7 mouse cellular contexts compared by ENCODE assay signal in genomic region chr10:56369073-56369472, GRCm38 (mm10). TPM values are rescaled to one million over a fixed set of nuclear protein-coding genes. Genes with fewer than 3 reads are reported as not detected.
DNase-seq lines count a peak whose midpoint lies in the region; ATAC-seq lines count a peak whose summit lies in the region.

No protein-coding gene starts in this region.

- H3K36me3 ChIP-seq in intestine, embryonic 15.5 days = no peaks in the 10 kb centered on the region
- no peaks in the 10 kb centered on the region for H3K36me3 ChIP-seq in midbrain, embryonic 15.5 days (replicated peaks)
- no peaks in the 10 kb centered on the region for H3K36me3 ChIP-seq in splenic B cell, adult 2 months (ENCODE audit: control insufficient read depth, insufficient read depth, low read length, poor library complexity, severe bottlenecking)

- no peak overlapping the region for H3K27ac ChIP-seq in intestine, embryonic 15.5 days
- H3K27ac ChIP-seq in midbrain, embryonic 15.5 days = no peak overlapping the region

- 19% methylated on average over 7 of the region's 7 CpGs for WGBS in intestine, embryonic 15.5 days
- WGBS in midbrain, embryonic 15.5 days = 16% methylated on average over 7 of the region's 7 CpGs

- no peaks in the 10 kb centered on the region for H3K27me3 ChIP-seq in intestine, embryonic 15.5 days (replicated peaks)
- H3K27me3 ChIP-seq in midbrain, embryonic 15.5 days (replicated peaks) = no peaks in the 10 kb centered on the region
- no peaks in the 10 kb centered on the region for H3K27me3 ChIP-seq in splenic B cell, adult 2 months (ENCODE audit: control insufficient read depth, insufficient read depth, low read length, poor library complexity, severe bottlenecking)

- H3K4me2 ChIP-seq in intestine, embryonic 15.5 days (replicated peaks) = no peak overlapping the region
- H3K4me2 ChIP-seq in midbrain, embryonic 15.5 days = no peak overlapping the region

- H3K9me3 ChIP-seq in intestine, embryonic 15.5 days = no peaks in the 10 kb centered on the region
- H3K9me3 ChIP-seq in midbrain, embryonic 15.5 days = no peaks in the 10 kb centered on the region

- peak; percentile 63 to 91 for DNase-seq in adrenal gland, adult (ENCODE audit: inconsistent age in 2 of 2, low spot score in 1 of 2)
- DNase-seq in cerebellum, adult 9-11 months = peak; percentile 35
- DNase-seq in frontal cortex, postnatal 25 days (ENCODE audit: low spot score in 2 of 2) = peak; percentile 65 to 73
- DNase-seq in left cerebral cortex, postnatal 10 days (ENCODE audit: extremely low spot score in 1 of 2, low spot score in 2 of 2) = peak; percentile 59 to 74
- DNase-seq in splenic B cell, adult 2 months (ENCODE audit: low read depth, low spot score) = peak; percentile 39

- ATAC-seq in intestine, embryonic 15.5 days = 0 out of 2 replicates have a peak, but pooled peaks have one; percentile 56
- peak; percentile 68 for ATAC-seq in midbrain, embryonic 15.5 days (replicated peaks)

- H3K9ac ChIP-seq in intestine, embryonic 15.5 days = no peak overlapping the region
- no peak overlapping the region for H3K9ac ChIP-seq in midbrain, embryonic 15.5 days

- no peak overlapping the region for H3K4me3 ChIP-seq in intestine, embryonic 15.5 days (replicated peaks)
- no peak overlapping the region for H3K4me3 ChIP-seq in midbrain, embryonic 15.5 days

- H3K4me1 ChIP-seq in intestine, embryonic 15.5 days (replicated peaks) = no peaks in the 10 kb centered on the region
- no peaks in the 10 kb centered on the region for H3K4me1 ChIP-seq in midbrain, embryonic 15.5 days

- intact Hi-C loops in left cerebral cortex, postnatal 10 days (cut with DNase I) = no loop called here

RNA-seq across cellular contexts. Expression of gene Gja1, which starts 8.1 kb away (rescaled TPM):
- polyA plus RNA-seq in intestine, embryonic 15.5 days (2015; fragmentation: Nextera tagmentation; extraction: Ambion mirVana) = 38.6 and 43.2 TPM in 2 replicates
- total RNA-seq in left cerebral cortex, postnatal 10 days (2021) = 100 to 1,000 TPM; 169 to 189 TPM
- 113 and 132 TPM in 2 replicates for polyA plus RNA-seq in midbrain, embryonic 15.5 days (2015; fragmentation: Nextera tagmentation; extraction: Ambion mirVana)
